Mouse (Mus musculus) activated CD4-positive, CD25-positive, alpha-beta regulatory T cell (primary cell): ENCODE data around the gene Mavs. TPM values are rescaled to one million over a fixed set of nuclear protein-coding genes. Genes with fewer than 3 reads are reported as not detected.

Source experiments
- polyA plus RNA-seq, 2 experiments: library from polyadenylated mRNA; unstranded; fragments of 100-300 nt; shearing (Covaris generic); gene quantifications; one replicate each; pipeline ENCODE4 v1.2.1; 2017

Gene Mavs
- 10 to 100 TPM; 16.4 to 25.0 TPM for polyA plus RNA-seq

GRCm38 (mm10) chr2:131233307-131234126 lies at the start of gene Mavs:
Mavs (plus strand) TSS chr2:131234063.

GRCm38 (mm10) chr2:131186771-131187601 lies 46.9 kb upstream of the Mavs start, which contains the start of the genes Cdc25b and Spef1:
Cdc25b (plus strand) TSS chr2:131186949.
Spef1 (minus strand) TSS chr2:131187282.

DNA sequence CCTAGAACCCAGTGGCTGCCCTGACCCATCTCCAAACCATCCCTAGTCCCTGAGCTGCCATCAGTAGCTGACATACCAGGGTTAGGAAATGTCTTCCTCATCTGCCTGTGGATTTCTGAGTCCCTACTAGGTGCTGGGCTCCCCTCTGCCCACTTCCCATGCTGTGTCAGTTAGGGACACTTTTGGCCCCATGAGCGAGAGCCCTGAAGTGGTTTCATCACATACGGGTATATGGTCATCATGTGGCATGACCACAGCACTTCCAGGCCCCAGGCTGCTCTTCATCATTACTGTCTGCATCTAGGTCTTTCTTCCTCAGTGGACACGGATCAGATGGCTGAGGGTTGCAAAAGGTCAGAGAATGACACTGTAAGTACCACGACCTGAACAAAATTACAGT lies 27.1 kb upstream of the Mavs start, which contains the start of gene Ap5s1:
Gene Ap5s1, plus strand, starts transcription at position 301 of the 400 bp plus-strand sequence.

GRCm38 (mm10) chr2:131262213-131262672 lies 28.4 kb downstream of the Mavs start, which contains the start of gene Pank2:
Pank2 (plus strand) TSS chr2:131262495.

Other genes starting within 250 kb of the Mavs start
- under 1 TPM in 1 of 2 experiments, not detected in 1; 0.74 TPM for gene Gfra4, start 191.0 kb upstream of the Mavs start, polyA plus RNA-seq
- 1 to 10 TPM in 1 of 2 experiments, under 1 TPM in 1; 0.24 to 1.2 TPM for gene Adam33, start 170.2 kb upstream of the Mavs start, polyA plus RNA-seq
- 1 to 10 TPM in 1 of 2 experiments, under 1 TPM in 1; 0.47 to 1.5 TPM for gene Siglec1, start 147.3 kb upstream of the Mavs start, polyA plus RNA-seq
- gene Hspa12b, start 106.8 kb upstream of the Mavs start, polyA plus RNA-seq: not detected
- gene Gm11037, start 100.6 kb upstream of the Mavs start, polyA plus RNA-seq: not detected
- gene 1700037H04Rik, start 74.0 kb upstream of the Mavs start, polyA plus RNA-seq: 10 to 100 TPM; 29.1 to 30.9 TPM
- gene Cenpb, start 54.0 kb upstream of the Mavs start, polyA plus RNA-seq: 1 to 10 TPM; 4.0 to 7.9 TPM
- 100 to 1,000 TPM in 1 of 2 experiments, 10 to 100 TPM in 1; 71.8 to 191 TPM for gene Cdc25b, start 47.1 kb upstream of the Mavs start, polyA plus RNA-seq
- gene Spef1, start 46.8 kb upstream of the Mavs start, polyA plus RNA-seq: under 1 TPM; 0.45 to 0.85 TPM
- gene Ap5s1, start 27.0 kb upstream of the Mavs start, polyA plus RNA-seq: 10 to 100 TPM; 17.8 to 24.0 TPM
- 100 to 1,000 TPM; 105 to 110 TPM for gene Pank2, start 28.4 kb downstream of the Mavs start, polyA plus RNA-seq
- under 1 TPM; 0.23 to 0.56 TPM for gene Rnf24, start 118.8 kb downstream of the Mavs start, polyA plus RNA-seq